Mouse (Mus musculus): ENCODE data around the gene Dot1l. TPM values are rescaled to one million over a fixed set of nuclear protein-coding genes. Genes with fewer than 3 reads are reported as not detected.

Dot1l gene
- total RNA-seq (2021) = 10 to 100 TPM; 61.0 to 67.4 TPM
- long read RNA-seq, partial matches to known transcripts = 11 of 12 reads
- long read RNA-seq, other reads (novel, unspliced or antisense) = 1 of 12 reads

DNA sequence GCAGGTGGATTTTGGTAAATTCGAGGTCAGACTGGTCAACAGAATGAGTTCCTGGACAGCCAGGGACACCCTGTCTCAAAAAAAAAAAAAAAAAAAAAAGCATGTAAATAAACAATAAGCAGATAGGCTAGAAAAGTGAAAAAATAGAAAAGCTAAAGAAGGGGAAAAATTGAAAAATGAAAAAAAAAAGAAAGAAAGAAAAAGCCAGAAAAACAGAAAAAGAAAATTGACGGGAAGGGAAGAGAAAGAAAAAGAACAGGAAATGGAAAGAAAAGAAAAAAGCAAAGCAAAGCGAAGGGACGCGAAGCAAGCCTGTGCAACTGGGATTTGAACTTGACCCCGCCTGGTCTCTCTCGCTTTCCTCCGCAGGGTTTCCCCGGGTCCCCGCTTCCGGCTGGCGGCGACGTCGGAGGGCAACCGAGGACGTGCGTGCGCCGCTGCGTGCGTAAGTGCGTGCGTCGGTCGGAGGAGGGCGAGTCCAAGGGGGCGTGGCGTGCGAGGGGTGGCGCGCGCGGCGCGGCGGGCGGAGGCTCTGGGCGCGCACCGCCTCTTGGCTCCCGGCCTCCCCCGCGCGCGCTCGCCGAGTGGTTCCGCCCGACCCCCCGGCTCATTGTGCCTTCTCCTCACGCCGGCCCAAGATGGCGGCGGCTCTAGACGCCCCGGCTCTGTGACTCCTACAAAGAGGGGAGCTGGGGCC is at the start of gene Dot1l:
Dot1l (plus strand) TSS at position 613 of the 697 bp plus-strand sequence.
- peak; percentile 98 to 99 for DNase-seq (ENCODE audit: low spot score in 2 of 2)

DNA sequence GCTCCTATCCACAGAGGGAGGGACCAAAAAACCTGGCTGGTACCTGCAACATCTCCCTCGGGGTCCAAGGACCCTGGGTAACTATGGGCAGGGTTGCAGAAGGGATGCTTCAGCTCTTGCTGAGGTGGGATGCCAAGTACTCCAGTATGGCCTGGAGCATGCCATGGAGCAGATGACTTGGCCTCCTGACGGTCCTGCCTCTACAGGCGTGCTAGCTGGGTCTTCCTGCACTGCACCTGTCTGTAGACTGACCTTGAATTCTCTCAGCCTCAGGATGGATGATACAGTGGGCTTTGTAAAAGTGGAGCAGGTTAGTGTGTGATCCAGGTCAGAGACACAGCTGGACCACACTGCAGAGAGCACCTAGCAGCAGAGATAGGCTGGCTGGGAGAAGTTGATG is 49.5 kb upstream of the Dot1l start:
- no peak for DNase-seq (ENCODE audit: low spot score in 2 of 2)

DNA sequence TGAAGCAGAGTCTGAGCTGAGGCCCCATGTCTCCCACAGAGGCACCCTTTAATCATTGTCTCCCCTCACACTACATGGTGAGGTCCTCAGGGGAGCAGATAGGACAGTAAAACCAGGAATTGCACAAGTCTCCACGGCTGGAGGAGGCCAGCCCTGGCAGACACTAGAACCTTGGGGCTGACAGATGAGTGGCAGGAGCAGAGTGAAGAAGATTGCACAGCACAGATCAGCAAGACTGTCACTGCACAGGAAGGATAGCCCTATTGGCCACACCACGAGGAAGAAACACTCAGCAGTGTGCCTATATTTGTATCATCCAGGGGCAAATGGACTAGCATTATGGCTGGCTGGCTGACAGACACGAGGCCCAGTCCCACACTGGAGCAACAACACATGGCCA is 44.2 kb upstream of the Dot1l start:
- no peak for DNase-seq (ENCODE audit: low spot score in 2 of 2)

DNA sequence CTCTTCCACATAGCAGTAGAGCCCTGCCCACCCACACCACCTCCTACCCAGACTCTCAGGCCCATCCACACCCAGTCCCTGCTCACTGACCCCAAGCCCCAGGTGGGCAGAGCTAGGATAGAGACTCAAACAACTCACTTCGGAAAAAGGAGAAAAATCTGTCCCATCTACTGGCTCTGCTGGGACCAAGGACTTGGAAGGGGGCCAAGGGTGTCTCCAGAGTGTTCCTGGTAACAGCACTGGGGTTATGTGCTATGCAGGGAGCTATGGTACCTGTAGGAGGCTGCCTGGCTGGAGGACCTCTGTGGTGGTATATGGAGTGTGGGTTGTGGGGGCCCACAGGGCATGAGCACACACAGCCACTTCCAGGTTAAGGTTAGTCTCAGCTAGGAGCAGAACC is 37.7 kb upstream of the Dot1l start:
- DNase-seq (ENCODE audit: low spot score in 2 of 2) = no peak

DNA sequence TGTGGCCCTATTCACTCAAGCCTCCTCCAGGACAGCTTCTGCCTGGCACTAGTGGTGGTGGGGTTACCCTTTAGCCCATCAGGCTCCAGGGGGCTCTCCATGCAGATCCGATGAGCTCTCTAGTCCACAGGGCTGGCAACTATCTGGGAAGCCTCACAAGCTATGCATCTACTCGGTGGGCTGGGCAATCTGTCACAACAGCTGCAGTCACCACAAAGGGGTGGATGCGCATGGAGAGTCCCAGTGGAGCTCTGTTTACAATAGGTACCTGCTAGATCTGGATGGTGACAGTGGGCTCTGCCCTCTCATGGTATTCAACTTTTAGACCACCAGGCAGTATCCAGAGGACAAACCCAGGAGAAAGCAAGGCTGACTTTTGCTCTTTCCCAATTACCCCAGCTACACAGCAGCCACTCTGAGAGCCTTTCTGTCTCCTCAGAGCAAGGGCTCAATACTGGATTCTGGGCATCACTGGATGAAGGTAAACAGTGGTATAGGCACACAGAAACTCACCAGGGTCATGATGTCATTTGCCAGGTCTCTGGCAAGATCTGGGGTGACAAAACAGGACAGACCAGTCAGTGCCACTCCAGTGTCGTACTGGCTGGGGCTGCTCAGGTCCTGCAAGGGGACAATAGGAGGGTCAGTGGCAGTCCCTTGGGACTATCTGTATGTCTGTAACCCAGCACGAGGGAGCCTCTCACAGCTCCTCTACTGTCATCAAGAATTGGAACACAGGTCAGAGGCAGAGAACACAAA is 27.5 kb upstream of the Dot1l start:
- DNase-seq (ENCODE audit: low spot score in 2 of 2) = no peak

DNA sequence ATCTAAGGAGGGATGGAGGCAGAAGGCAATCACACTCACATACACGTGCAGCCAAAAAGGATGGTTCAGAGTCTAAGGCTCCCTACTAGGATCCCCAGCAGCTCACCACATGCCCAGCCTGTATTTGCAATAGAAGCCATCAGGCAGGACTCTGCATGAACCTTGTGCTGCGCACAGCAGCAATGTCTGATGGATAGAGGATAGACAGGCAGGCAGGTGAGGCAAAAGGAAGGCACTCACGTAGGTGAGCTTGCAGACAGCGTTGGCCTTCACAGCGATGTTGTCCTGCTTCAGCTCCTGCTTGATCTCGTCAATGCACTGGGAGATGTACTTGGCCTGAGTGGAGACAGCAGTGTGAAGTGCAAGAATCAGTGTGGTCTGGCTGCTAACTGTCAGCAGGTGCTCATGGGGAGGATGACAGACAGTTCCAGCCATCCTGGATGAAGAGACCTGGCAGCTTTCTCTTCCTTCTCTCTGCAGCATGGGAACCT is 22.4 kb upstream of the Dot1l start:
- DNase-seq (ENCODE audit: low spot score in 2 of 2) = no peak

DNA sequence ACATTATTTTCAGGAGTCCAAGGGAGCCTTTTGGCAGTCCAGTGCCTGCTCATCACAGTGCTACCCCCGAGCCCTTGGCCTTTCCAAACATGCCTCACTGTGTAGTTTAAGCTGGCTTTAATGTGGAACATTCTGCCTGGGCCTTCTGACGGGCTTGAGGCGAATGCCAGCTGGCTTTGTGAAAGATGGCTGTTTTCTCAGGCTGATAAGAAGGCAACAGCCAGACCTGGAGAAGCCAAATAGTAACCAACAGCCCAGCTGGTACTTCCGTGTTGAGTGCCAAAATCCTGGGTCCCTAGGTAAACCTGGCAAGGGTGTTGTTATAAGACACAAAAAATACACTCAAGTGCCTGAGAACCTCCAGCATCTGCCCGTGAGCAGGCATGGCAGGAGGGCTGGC is 18.3 kb upstream of the Dot1l start:
- no peak for DNase-seq (ENCODE audit: low spot score in 2 of 2)

DNA sequence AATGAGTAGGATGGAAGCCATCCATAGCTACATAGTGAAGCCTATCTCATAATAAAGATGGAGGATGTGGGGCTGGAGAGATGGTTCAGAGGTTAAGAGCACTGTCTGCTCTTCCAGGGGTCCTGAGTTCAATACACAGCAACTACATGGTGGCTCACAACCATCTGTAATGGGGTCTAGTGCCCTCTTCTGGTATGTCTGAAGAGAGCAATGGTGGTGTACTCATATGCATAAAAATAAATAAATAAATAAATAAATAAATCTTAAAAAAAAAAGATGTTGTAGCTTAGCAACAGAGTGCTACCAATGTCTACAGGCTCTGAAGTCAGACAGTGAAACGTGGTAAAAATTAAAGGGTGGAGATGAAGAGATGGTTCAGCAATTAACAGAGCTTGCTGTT is 16.3 kb upstream of the Dot1l start:
- no peak for DNase-seq (ENCODE audit: low spot score in 2 of 2)

DNA sequence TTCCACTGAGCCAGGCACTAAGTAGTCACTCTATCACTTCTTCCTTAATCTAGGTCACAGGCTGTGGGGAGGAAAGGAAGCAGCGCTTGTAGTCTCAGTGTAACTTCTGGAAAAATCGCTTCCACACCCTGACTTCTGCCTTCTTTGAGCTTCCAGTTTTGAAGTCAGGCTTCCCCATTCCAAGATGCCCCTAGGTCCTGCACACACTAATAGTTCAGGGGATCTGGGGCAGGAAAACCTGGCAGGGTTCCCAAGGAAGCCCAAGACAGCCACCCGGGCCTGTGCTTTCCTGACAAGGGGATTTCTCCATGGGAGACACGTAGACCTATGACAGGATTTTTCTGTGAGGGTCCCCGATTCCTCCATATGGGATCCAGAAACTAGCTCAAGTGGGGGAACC is 13.9 kb upstream of the Dot1l start:
- DNase-seq (ENCODE audit: low spot score in 2 of 2) = peak; percentile 22 to 38

DNA sequence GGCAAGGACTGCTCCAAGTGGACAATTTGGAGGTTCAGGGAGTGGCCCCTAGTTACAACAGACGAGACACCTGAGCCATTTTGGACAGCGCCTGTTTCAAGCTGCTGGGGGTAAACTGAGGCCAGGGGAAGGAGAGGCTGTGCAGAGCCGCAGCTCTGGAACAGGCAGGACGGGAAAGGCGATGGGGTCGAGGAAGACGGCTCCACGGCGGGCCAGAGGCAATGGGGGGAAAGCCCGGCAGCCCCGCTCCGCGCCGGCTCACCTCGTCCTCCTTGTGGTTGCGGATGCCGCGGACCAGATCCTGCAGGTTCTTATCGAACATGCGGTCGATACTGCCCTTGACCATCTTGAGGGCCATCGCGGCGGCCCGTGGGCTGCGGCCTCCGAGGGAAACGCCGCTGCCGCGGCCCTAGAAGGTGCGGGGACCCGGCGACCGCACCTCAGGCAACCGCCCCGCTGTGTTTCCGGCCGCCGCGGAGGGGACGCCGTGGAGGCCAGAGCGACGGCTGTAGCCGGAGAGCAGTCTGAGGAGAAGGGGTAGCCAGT is 13.3 kb upstream of the Dot1l start:
- DNase-seq (ENCODE audit: low spot score in 2 of 2) = no peak

DNA sequence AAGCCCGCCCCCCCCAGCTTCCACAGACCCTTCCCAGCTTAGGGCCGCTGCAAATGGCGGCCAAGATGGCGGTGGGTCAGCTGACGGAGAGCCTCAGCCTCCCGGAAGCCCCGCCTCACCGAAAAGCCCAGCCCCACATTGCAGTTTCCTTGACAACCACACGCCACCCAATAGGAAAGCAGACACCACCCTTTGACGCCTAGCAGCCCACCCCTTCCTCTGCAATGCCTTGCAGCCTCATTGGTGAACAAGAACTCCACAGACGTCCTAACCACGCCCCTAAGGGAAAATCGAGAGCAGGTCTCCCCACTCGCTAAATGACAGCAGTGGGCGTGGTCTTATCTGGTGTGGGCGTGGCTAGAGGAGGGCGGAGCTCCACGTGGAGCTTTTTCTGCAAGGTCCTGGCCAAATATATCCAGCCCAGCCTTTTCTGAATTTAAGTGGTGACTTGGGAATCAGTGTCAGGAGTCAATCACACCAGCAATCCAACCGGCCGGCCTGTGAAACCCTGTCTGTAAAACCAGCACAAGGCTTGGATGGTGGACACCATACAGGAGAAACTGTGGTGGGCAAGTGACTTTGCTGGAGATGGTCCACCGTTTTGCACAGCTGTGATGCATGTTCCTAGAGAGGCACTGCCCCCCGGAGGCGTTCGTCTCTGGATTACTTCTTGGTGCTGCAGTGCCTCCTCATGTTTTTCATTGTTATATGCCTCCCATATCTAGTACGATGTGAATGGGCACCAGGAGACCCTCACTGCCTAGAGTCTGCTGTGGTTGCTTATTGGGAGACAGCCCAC is 12.6 kb upstream of the Dot1l start, which contains the start of gene Ap3d1:
Ap3d1 (minus strand) TSS at position 85 of the 799 bp plus-strand sequence.
- DNase-seq (ENCODE audit: low spot score in 2 of 2) = peak; percentile 97 to 98

DNA sequence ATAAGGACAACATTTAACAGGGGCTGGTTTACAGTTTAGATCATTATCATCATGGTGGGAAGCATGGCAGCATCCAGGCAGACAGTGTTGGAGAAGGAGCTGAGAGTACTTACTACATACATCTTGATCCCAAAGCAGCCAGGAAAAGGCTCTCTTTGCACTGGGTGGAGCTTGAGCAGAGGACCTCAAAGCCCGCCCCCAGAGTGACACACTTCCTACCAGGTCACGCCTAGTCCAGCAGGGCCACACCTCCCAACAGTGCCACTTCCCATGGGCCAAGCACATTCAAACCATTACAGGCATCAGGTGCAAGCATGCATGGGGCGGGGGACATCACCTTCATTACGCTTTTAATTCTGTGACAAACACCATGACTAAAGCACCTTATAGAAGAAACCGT is 10.7 kb upstream of the Dot1l start:
- DNase-seq (ENCODE audit: low spot score in 2 of 2) = no peak

DNA sequence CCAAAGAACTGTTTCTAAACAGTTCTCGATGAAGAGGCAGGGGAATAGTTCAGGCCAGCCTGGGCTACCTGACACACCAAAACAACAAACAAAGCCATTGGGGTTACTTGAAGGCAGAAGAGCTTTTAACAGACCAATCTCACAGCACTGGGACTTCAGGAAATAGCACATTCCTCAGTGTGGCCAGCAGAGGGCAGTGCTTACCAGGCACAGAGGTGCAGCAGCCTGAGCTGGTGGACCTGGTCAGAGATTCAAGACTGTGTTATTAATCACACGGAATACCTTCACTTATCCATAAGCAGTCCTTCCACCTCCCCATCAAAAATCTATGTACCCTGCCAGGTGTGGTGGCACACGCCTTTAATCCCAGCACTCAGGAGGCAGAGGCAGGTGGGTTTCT is 7.6 kb upstream of the Dot1l start:
- DNase-seq (ENCODE audit: low spot score in 2 of 2) = peak; percentile 79 to 84

DNA sequence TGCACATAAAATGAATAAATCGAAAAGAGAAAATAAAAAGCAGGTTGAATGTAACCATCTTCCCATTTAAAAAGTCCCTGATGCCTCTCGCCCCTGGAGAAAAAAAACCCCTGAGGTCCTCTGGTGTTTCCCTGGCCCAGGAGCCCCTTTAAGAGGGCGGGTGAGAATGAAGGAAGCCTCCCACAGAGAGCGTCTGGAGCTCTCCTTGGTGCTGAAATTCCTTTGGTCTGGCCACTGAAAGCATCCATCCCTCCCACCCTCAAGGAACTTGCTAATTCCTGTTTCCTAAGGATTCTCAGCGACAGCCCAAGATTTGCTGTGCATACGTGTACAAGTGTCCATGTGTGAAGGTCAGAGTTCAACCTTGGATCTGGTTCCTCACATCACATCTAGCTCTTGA is 6.4 kb upstream of the Dot1l start:
- DNase-seq (ENCODE audit: low spot score in 2 of 2) = no peak

DNA sequence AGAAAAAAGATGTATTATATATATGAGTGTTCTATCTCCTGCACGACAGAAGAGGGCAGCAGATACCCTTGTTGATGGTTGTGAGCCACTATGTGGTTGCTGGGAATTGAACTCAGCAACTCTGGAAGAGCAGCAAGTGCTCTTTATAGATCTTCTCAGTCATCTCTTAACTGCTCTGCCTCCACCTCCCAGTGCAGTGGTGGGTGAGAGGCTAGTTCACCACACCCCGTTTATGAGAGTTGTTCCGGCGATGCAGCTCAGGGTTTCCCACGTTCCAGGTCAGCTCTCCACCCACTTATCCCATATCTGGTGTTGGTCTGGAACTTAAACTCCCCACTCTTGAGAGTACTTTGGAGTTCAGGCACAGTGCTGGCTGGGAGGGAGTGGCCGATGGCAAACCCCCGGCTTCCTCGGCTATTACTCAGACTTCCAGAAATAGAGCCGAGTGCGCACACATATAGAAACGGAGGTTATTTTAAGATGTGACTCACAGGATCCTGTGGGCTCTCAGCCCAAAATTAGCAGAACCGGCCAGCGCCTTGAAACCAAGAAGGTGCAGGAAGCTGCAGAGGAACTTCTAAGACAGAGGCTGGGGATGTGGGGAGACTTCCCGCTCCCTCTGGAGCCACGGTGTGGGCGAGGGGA is 3.7 kb upstream of the Dot1l start:
- no peak for DNase-seq (ENCODE audit: low spot score in 2 of 2)

DNA sequence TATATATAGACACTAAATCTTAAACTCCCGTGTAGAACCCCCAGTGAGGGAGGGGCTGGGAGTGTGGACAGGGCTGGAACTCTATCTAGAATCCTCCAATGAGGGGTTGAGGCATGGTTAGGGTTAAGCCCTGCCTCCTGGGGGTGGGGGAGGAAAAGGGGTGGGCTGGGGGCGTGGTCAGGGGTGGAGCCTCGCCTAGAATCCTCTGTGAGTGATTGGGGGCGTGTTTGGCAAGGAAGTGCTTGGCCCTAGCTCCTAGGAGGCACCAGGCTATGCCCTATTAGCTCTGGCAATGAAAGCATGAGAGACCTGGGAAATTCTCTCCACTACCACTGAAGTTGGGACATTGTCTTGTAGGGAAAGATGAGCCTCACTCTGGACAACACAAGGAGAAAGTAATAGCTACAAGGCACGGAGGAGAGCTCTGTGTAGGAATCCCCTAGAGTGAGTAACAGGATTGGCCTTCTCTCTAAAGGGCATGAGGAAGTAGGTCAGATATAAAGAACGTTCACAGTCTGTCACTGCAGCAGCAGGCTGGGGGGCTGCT is 2.9 kb upstream of the Dot1l start:
- peak; percentile 64 to 74 for DNase-seq (ENCODE audit: low spot score in 2 of 2)

DNA sequence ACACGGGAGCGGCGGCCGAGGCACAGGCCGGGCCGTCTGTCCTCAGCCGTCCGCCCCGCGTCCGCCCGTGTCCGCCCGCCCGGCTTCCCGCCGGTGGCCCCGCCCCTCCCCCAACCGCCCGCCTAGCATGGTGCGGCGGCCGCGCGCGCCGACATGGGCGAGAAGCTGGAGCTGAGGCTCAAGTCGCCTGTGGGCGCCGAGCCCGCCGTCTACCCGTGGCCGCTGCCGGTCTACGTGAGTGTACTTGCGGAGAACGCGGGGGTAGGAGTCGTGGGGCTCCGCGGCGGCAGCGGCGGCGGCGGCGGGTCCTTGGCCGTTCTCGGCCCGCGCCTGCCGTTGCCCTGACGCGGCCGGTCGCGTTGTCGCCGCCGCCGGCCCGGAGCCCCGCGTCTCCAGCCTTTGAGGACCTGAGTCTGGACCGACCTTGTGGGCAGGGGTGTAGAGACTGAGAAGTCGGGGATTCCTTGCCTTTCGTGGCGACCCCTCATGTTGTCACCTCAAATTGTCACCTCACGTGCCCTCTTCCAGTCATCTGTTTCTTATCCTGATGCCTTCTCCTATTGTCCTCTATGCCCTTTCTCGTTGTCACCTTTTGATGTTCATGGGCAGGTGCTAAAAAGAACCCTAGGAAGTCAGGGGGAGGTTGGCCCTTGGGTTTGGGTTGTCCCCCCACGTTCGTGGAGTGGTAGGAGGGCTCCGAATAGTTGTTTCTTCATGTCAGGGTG is 447 bp downstream of the Dot1l start:
- DNase-seq (ENCODE audit: low spot score in 2 of 2) = no peak

DNA sequence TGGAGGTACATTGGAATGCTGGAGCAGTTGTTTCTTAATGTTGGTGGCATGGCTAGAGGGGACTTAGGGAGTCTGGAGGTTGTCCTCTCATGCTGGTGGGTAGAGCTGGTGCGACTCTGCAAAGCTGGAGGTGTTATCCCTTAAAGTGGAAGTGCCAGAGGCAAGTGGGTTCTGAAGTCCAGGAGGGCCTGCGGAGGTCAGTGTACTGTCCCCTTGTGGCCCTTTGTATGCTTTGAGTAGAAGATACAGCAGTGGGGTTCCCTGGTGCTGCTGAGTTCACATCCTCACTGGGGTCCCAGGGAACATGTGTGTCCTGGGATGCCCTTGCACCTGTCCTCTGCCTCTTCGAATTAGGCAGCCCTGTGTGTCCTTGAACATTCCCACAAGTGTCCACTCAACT is 1.1 kb downstream of the Dot1l start:
- no peak for DNase-seq (ENCODE audit: low spot score in 2 of 2)

DNA sequence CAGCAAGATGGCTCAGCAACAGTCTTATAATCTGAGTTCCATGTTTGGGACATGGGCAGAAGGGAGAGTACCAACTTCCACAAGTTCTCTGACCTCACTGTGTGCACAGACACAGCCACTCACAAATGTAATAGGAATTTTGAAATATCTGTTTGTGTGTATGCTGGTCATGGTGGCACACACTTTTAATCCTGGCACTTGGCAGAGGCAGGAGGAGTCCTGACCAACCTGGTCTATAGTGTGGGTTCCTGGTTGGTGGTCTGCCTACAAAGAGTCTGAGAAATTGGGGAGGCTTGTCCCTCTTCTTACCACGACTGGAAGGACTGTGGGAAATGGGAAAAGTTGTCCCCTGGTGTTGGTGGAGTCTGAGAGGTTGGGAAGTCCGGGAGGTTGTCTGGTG is 1.5 kb downstream of the Dot1l start:
- DNase-seq (ENCODE audit: low spot score in 2 of 2) = no peak

DNA sequence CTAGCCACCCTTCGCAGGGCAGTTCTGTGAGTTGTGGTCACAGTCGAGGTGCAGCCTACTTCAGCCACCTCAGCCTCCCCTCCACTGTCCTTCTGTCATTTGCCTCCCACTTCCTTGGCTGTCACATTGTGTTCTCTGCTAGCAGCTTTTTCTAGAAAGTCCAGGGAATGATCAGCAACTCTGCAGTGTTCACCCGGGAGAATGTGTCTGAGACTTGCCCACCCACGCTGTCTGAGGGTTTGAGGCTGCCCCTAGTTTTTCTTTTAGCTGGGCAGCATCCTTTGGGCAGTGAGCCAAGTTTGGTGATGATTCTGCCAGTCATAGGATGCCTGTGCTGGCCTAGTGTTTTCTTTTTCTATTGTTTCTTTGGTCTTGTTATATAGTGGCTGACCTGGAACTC is 2.0 kb downstream of the Dot1l start:
- DNase-seq (ENCODE audit: low spot score in 2 of 2) = no peak

Measured in layer of hippocampus, postnatal 10 days (tissue).